Mouse (Mus musculus): ENCODE data around the gene Slc25a13. TPM values are rescaled to one million over a fixed set of nuclear protein-coding genes. Genes with fewer than 3 reads are reported as not detected.
"Not testable (repeated sequence)": the region's sequence is repeated elsewhere in the genome, so short reads cannot be mapped to it uniquely, and the experiment has no call there.

Gene Slc25a13
- polyA plus RNA-seq, 1 experiment from 2014 or later: 16.8 TPM

- no peak overlapping the region for H3K4me3 ChIP-seq (ENCODE audit: inconsistent target)
- H3K79me2 ChIP-seq (ENCODE audit: inconsistent target): peaks cover 24% of the 10 kb centered on the region
- H3K36me3 ChIP-seq (ENCODE audit: inconsistent target): no peaks in the 10 kb centered on the region
- no peak overlapping the region for H3K27ac ChIP-seq
- WGBS (ENCODE audit: missing documents): 93% methylated on average over 13 of the region's 13 CpGs
Observed at GRCm38 (mm10) chr6:6193906-6194305, 23.1 kb downstream of the Slc25a13 start.

DNA sequence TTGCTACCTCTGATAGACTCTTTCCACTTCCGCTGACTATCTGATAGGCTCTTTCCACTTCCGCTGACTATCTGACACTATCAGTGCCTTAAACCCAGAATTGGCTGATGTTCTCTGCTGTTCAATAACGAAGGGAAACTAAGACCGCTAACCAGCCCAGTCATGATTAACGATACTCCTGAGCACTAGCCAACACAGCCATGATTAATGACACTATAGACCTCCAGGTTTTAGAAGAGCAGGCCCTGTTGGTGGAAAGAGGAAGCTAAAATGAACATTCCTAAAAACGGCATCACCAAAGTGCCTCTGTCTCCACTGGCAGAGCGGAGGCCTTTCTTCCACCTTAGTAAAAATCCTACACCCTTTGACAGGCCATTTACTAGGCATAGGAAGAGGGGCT, 24.6 kb downstream of the Slc25a13 start:
- H3K4me3 ChIP-seq (ENCODE audit: inconsistent target): no peak overlapping the region
- H3K27ac ChIP-seq: no peak overlapping the region
- 68% methylated on average over 7 of the region's 7 CpGs for WGBS (ENCODE audit: missing documents)
- peaks cover 19% of the 10 kb centered on the region; the same call in 1 of the 2 replicates for H3K79me2 ChIP-seq (ENCODE audit: inconsistent target)
- no peaks in the 10 kb centered on the region for H3K36me3 ChIP-seq (ENCODE audit: inconsistent target)

- Histone ChIP-seq H3K79me2 (ENCODE audit: inconsistent target) (peaks cover 13% of the 10 kb centered on the region; the same call in 1 of the 2 replicates), H3K27ac (no peak overlapping the region), H3K36me3 (ENCODE audit: inconsistent target) (no peaks in the 10 kb centered on the region), H3K4me3 (ENCODE audit: inconsistent target) (no peak overlapping the region)
- 96% methylated on average over 8 of the region's 8 CpGs for WGBS (ENCODE audit: missing documents)
Observed at GRCm38 (mm10) chr6:6191596-6192337, 25.2 kb downstream of the Slc25a13 start.

DNA sequence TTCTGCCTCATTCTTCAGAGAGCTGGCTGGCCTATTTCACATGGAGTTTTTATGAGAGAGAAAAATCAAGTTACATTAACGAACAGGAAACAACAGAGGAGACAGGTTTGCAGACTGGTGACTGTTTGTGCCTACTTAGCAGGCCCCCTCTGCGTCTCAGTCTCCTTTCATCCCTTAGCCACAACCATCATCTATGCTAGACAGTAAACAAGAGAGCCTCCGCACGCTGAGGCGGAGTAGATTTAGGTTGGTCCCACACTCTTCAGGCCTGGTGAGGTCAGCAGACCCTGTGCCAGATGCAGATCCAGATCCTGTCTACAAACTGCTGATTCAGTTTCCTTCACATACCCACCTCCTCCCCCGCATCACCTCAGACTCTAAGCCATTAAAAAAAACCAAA, 28.0 kb downstream of the Slc25a13 start:
- Histone ChIP-seq H3K36me3 (ENCODE audit: inconsistent target) (no peaks in the 10 kb centered on the region), H3K27ac (no peak overlapping the region), H3K4me3 (ENCODE audit: inconsistent target) (no peak overlapping the region), H3K79me2 (ENCODE audit: inconsistent target) (peaks cover 6% of the 10 kb centered on the region; the same call in 1 of the 2 replicates)
- WGBS (ENCODE audit: missing documents): 79% methylated on average over 6 of the region's 6 CpGs

- Histone ChIP-seq H3K36me3 (ENCODE audit: inconsistent target) (no peaks in the 10 kb centered on the region), H3K27ac (no peak overlapping the region), H3K79me2 (ENCODE audit: inconsistent target) (no peaks in the 10 kb centered on the region), H3K4me3 (ENCODE audit: inconsistent target) (no peak overlapping the region)
- 82% methylated on average over 4 of the region's 4 CpGs for WGBS (ENCODE audit: missing documents)
Observed at GRCm38 (mm10) chr6:6186468-6186867, 30.5 kb downstream of the Slc25a13 start.

DNA sequence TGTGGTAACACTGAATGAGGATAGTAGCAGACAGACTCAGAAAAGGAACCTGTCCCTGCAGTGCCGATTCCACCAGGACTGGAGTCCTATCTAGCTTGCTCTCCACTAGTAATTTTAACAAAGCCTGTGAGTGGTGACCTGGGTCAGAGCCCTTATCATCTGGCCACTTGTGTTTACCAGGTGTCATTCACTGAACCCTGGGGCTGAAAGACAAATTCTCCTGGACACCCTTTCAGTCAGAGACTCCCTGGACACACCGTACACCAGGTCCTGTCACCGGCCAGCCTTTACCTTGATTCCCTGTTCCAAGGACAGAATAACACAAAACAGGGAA, 31.3 kb downstream of the Slc25a13 start:
- H3K36me3 ChIP-seq (ENCODE audit: inconsistent target): no peaks in the 10 kb centered on the region
- 96% methylated on average over 3 of the region's 3 CpGs for WGBS (ENCODE audit: missing documents)
- no peak overlapping the region for H3K27ac ChIP-seq
- H3K79me2 ChIP-seq (ENCODE audit: inconsistent target): no peaks in the 10 kb centered on the region
- H3K4me3 ChIP-seq (ENCODE audit: inconsistent target): no peak overlapping the region

GRCm38 (mm10) chr6:6184921-6185734, 31.8 kb downstream of the Slc25a13 start:
- Histone ChIP-seq H3K4me3 (ENCODE audit: inconsistent target) (no peak overlapping the region), H3K36me3 (ENCODE audit: inconsistent target) (no peaks in the 10 kb centered on the region), H3K79me2 (ENCODE audit: inconsistent target) (no peaks in the 10 kb centered on the region), H3K27ac (no peak overlapping the region)
- WGBS (ENCODE audit: missing documents): over 99% methylated on average over 7 of the region's 7 CpGs

- Histone ChIP-seq H3K27ac (no peak overlapping the region), H3K79me2 (ENCODE audit: inconsistent target) (no peaks in the 10 kb centered on the region), H3K4me3 (ENCODE audit: inconsistent target) (no peak overlapping the region), H3K36me3 (ENCODE audit: inconsistent target) (no peaks in the 10 kb centered on the region)
- WGBS (ENCODE audit: missing documents): 94% methylated on average over 8 of the region's 8 CpGs
Observed at GRCm38 (mm10) chr6:6183601-6184000, 33.4 kb downstream of the Slc25a13 start.

- no peaks in the 10 kb centered on the region for H3K79me2 ChIP-seq (ENCODE audit: inconsistent target)
- no peak overlapping the region for H3K27ac ChIP-seq
- 94% methylated on average over 7 of the region's 7 CpGs for WGBS (ENCODE audit: missing documents)
- no peak overlapping the region for H3K4me3 ChIP-seq (ENCODE audit: inconsistent target)
- no peaks in the 10 kb centered on the region for H3K36me3 ChIP-seq (ENCODE audit: inconsistent target)
Observed at GRCm38 (mm10) chr6:6182191-6182590, 34.8 kb downstream of the Slc25a13 start.

GRCm38 (mm10) chr6:6178341-6178740, 38.6 kb downstream of the Slc25a13 start:
- not testable (repeated sequence) for H3K36me3 ChIP-seq (ENCODE audit: inconsistent target); H3K79me2 ChIP-seq (ENCODE audit: inconsistent target); H3K4me3 ChIP-seq (ENCODE audit: inconsistent target); H3K27ac ChIP-seq
- WGBS (ENCODE audit: missing documents): 97% methylated on average over 15 of the region's 15 CpGs

- Histone ChIP-seq H3K27ac (no peak overlapping the region), H3K36me3 (ENCODE audit: inconsistent target) (no peaks in the 10 kb centered on the region), H3K4me3 (ENCODE audit: inconsistent target) (no peak overlapping the region), H3K79me2 (ENCODE audit: inconsistent target) (no peaks in the 10 kb centered on the region)
- WGBS (ENCODE audit: missing documents): 89% methylated on average over 5 of the region's 5 CpGs
Observed at GRCm38 (mm10) chr6:6175350-6175971, 41.5 kb downstream of the Slc25a13 start.

- no peaks in the 10 kb centered on the region for H3K36me3 ChIP-seq (ENCODE audit: inconsistent target)
- H3K4me3 ChIP-seq (ENCODE audit: inconsistent target): no peak overlapping the region
- no peak overlapping the region for H3K27ac ChIP-seq
- no peaks in the 10 kb centered on the region for H3K79me2 ChIP-seq (ENCODE audit: inconsistent target)
- WGBS (ENCODE audit: missing documents): 93% methylated on average over 9 of the region's 9 CpGs
Observed at GRCm38 (mm10) chr6:6173935-6174561, 42.9 kb downstream of the Slc25a13 start.

DNA sequence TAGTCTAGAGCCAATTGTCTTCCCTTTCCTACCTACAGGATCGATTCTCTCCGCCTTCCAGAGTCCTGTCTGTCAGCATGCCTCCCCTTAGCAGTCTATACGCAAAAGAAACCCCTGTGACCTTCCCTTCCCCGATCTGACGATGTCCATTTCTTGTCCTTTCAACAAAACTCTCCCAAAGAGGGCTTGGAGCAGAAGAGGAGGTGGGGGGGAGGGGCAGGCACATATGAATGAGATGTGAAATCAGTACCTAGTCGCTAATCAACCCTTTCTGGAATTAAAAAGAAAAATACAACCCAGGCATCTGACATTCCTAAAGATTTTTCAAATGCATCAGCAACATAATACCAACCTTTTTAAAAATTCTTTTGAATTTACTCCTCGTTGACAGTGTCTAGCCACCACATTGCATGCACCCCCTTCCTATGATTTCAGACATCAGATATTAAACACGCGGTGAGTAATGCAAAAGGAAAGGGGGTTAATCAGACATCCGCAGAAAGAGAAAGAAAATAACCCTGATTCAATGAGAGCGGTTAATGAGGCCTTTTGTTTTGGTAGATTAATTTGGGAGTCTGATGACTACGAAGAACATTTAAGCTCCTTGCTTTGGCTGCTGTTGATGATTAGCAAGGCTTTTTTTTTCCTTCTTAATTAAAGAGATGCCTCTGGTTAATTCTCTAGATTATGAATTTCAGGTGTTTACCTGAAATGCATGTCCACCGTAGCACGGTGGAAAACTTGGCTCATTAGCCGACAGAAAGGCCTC, 43.6 kb downstream of the Slc25a13 start:
- Histone ChIP-seq H3K27ac (no peak overlapping the region), H3K79me2 (ENCODE audit: inconsistent target) (no peaks in the 10 kb centered on the region), H3K4me3 (ENCODE audit: inconsistent target) (no peak overlapping the region), H3K36me3 (ENCODE audit: inconsistent target) (no peaks in the 10 kb centered on the region)
- 94% methylated on average over 14 of the region's 15 CpGs for WGBS (ENCODE audit: missing documents)

DNA sequence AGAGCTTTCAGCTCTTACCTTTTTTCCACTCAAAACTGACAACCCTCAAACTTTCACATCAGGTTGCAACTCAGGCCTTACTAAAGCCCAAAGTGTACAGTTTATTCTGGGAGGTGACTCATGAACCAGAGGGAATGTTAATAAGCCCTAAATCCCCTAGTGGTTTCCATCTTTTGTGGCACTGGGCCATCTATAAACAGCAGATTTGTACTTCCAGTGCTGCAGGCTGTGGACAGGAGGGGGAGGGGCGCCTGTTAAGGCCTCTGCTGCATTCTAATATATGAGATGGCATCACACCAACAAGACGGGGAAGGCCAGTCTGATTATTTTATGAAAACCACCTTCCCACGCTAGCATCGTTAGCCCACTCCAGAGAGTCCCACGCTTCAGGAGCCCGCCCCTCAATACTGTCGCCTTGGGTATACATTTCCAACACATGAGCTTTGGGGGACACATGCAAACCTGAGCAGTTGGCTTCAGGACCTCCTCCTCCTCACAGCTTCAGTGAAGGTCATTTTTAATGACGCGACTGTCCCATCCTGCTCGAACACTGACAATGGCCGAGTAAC, 48.3 kb downstream of the Slc25a13 start:
- 95% methylated on average over 11 of the region's 11 CpGs for WGBS (ENCODE audit: missing documents)
- Histone ChIP-seq H3K27ac (no peak overlapping the region), H3K36me3 (ENCODE audit: inconsistent target) (no peaks in the 10 kb centered on the region), H3K4me3 (ENCODE audit: inconsistent target) (no peak overlapping the region), H3K79me2 (ENCODE audit: inconsistent target) (no peaks in the 10 kb centered on the region)

Measured in macrophage (primary cell).